Mouse (Mus musculus) C2C12 (cell line): ENCODE measurements around the gene Hoxa3.

Experiments used
- CEBPB ChIP-seq: IDR thresholded peaks from one replicate; pipeline ENCODE4 v1.6.1; 2011; ENCODE audit warnings: low read depth, mild to moderate bottlenecking, control low read depth, moderate library complexity
- CTCF ChIP-seq: IDR thresholded peaks from one replicate; pipeline ENCODE4 v1.5.1; 2011; ENCODE audit not compliant: control insufficient read depth, insufficient read depth, insufficient read length
- FOSL1 ChIP-seq: IDR thresholded peaks from one replicate; pipeline ENCODE4 v1.8.0; 2011; ENCODE audit warnings: mild to moderate bottlenecking, low read length; ENCODE audit not compliant: poor library complexity, insufficient read depth, severe bottlenecking
- MAX ChIP-seq: IDR thresholded peaks from one replicate; pipeline ENCODE4 v1.6.1; 2011; ENCODE audit warnings: mild to moderate bottlenecking, control low read depth
- MYOD1 ChIP-seq: IDR thresholded peaks from one replicate; pipeline ENCODE4 v1.6.1; 2011; ENCODE audit warnings: low read depth; ENCODE audit not compliant: control insufficient read depth, insufficient read length
- MYOG ChIP-seq: IDR thresholded peaks from one replicate; pipeline ENCODE4 v1.6.1; 2011; ENCODE audit not compliant: control insufficient read depth, insufficient read length; ENCODE audit errors: extremely low read depth
- USF1 ChIP-seq: IDR thresholded peaks from one replicate; pipeline ENCODE4 v1.6.1; 2011; ENCODE audit warnings: low read depth, mild to moderate bottlenecking, control low read depth, moderate library complexity

DNA sequence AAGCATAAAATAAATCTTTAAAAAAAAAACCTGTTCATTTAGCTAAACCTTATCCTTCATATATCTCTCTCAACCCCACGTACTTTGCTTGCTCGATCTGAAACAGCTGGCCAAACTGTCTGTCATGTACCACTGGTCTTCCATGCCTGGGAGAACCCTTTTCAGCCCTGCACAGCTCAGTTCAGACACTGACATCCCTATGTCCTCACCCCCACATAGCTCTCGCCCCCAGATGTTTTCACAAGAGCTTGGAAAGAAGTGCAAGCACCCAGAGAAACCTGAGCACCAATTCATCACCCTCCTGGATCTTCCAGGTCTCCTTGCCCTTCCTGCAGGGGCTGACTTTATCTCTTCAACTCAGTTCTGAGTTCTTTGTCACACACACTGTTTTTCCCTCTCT, 92.0 kb downstream of the Hoxa3 start:
- TF ChIP-seq CTCF (no peak), MYOD1 (no peak), USF1 (no peak), MAX (no peak), MYOG (no peak), FOSL1 (no peak), CEBPB (no peak)
